ENCODE assay signal across 38 mouse cellular contexts in the genomic region with DNA sequence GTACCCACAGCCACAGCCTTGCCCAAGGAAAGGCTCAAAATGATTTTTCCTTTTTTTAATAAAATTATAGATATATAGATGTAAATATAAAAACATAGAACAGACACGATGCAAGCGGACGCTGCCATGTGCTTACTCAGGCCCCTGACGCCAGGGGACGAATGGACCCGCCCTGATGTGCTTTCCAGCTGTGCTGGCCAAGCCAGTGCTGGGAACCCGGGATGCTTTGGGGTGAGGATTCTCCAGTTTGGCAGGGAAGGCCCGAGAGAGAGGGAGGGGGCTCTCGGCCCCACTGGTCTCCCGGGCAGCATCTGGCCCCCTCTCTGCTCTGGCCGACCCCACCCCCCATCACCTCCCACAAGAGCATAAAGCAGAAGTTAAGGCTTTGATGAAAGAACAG. TPM values are rescaled to one million over a fixed set of nuclear protein-coding genes. Genes with fewer than 3 reads are reported as not detected.
"Had no signal": no experiment of that assay in that cellular context is flagged by ENCODE, and none has a peak within 500 bp of the region (broad histone marks: within the 10 kb centered on the region; RNA-seq: fewer than 3 reads in every experiment).

No protein-coding gene starts in this region.

- H3K4me3 ChIP-seq: heart, adult 2 months; heart, embryonic 13.5 days; heart, embryonic 15.5 days; hindbrain, embryonic 13.5 days; hindbrain, embryonic 15.5 days; intestine, embryonic 15.5 days; kidney, embryonic 15.5 days; limb, embryonic 10.5 days; limb, embryonic 12.5 days; liver, embryonic 13.5 days; liver, embryonic 15.5 days had no signal

- H3K27ac ChIP-seq: heart, adult 2 months; heart, embryonic 13.5 days; heart, embryonic 15.5 days; hindbrain, embryonic 13.5 days; hindbrain, embryonic 15.5 days; intestine, embryonic 15.5 days; kidney, embryonic 15.5 days; kidney, postnatal 0 days; limb, embryonic 10.5 days; liver, embryonic 13.5 days; liver, embryonic 15.5 days had no signal

- H3K4me1 ChIP-seq: liver, embryonic 15.5 days had no signal

- DNase-seq: heart, adult 2 months; heart, postnatal 14 days; heart, postnatal 36 days; kidney, adult 11 months; kidney, adult 2 months; kidney, adult 9 months; kidney, postnatal 14 days; layer of hippocampus, adult 9-11 months; layer of hippocampus, postnatal 36 days; liver; liver, embryonic 13.5 days had no signal

- ATAC-seq: inflammation-experienced regulatory T-cells, adult 6 months; intestine, embryonic 15.5 days had no signal

- H3K9me3 ChIP-seq: heart, embryonic 13.5 days; heart, embryonic 15.5 days; hindbrain, embryonic 13.5 days; hindbrain, embryonic 15.5 days; intestine, embryonic 15.5 days; kidney, embryonic 15.5 days; limb, embryonic 10.5 days; limb, embryonic 12.5 days; liver, embryonic 13.5 days; liver, embryonic 15.5 days had no signal

- H3K27me3 ChIP-seq: heart, embryonic 13.5 days; heart, embryonic 15.5 days; hindbrain, embryonic 13.5 days; hindbrain, embryonic 15.5 days; intestine, embryonic 15.5 days; kidney, embryonic 15.5 days; limb, embryonic 12.5 days; liver, embryonic 13.5 days; liver, embryonic 15.5 days had no signal

- H3K36me3 ChIP-seq: liver, embryonic 15.5 days had no signal

- H3K4me2 ChIP-seq: heart, embryonic 11.5 days; heart, embryonic 13.5 days; heart, embryonic 15.5 days; hindbrain, embryonic 13.5 days; hindbrain, embryonic 15.5 days; intestine, embryonic 15.5 days; kidney, embryonic 15.5 days; limb, embryonic 12.5 days; liver, embryonic 11.5 days; liver, embryonic 13.5 days; liver, embryonic 15.5 days had no signal

- H3K9ac ChIP-seq: heart, embryonic 13.5 days; heart, embryonic 15.5 days; hindbrain, embryonic 13.5 days; hindbrain, embryonic 15.5 days; intestine, embryonic 15.5 days; kidney, embryonic 15.5 days; limb, embryonic 12.5 days; liver, embryonic 13.5 days; liver, embryonic 15.5 days had no signal

RNA-seq across cellular contexts. Expression of a gene that starts 4.5 kb away (rescaled TPM):
- total RNA-seq: gastrocnemius, postnatal 36 days; heart, adult 2 months; heart, postnatal 14 days; heart, postnatal 36 days; hematopoietic stem cell, adult 5-6 weeks; layer of hippocampus, adult 18-20 months; layer of hippocampus, adult 8-10 months; layer of hippocampus, postnatal 14 days; layer of hippocampus, postnatal 36 days; left cerebral cortex, adult 18-20 months; left cerebral cortex, postnatal 14 days had no signal
- polyA plus RNA-seq: frontal cortex, adult 2 months; heart, adult 2 months; heart, embryonic 11.5 days; heart, embryonic 13.5 days; heart, embryonic 15.5 days; heart, postnatal 0 days; hindbrain, embryonic 11.5 days; hindbrain, embryonic 13.5 days; hindbrain, embryonic 15.5 days; inflammation-experienced regulatory T-cells, adult 6 months; intestine, embryonic 15.5 days; kidney, adult 2 months; kidney, embryonic 15.5 days; kidney, postnatal 0 days; large intestine, adult 2 months; limb, embryonic 10.5 days; limb, embryonic 12.5 days; limb, embryonic 14.5 days; liver, embryonic 11.5 days; liver, embryonic 13.5 days; liver, embryonic 15.5 days had no signal

RNA-seq across cellular contexts. Expression of a gene that starts 35.9 kb away (rescaled TPM):
- total RNA-seq: gastrocnemius, postnatal 36 days; heart, adult 2 months; heart, postnatal 14 days; heart, postnatal 36 days; hematopoietic stem cell, adult 5-6 weeks; layer of hippocampus, adult 18-20 months; layer of hippocampus, adult 8-10 months; layer of hippocampus, postnatal 14 days; layer of hippocampus, postnatal 36 days; left cerebral cortex, adult 18-20 months; left cerebral cortex, postnatal 14 days; left cerebral cortex, postnatal 36 days had no signal
- polyA plus RNA-seq: frontal cortex, adult 2 months; gonadal fat pad, adult 2 months; heart, adult 2 months; heart, embryonic 11.5 days; inflammation-experienced regulatory T-cells, adult 6 months; kidney, adult 2 months; large intestine, adult 2 months; limb, embryonic 10.5 days; liver, embryonic 15.5 days had no signal
